Mouse (Mus musculus): ENCODE results near the gene Ulk4. TPM values are rescaled to one million over a fixed set of nuclear protein-coding genes. Genes with fewer than 3 reads are reported as not detected.
A peak's percentile ranks its signal among the peaks of the same experiment; 100 is the strongest.

Ulk4 gene
- polyA plus RNA-seq, 1 experiment = 4.6 TPM

- peaks cover 2% of the 10 kb centered on the region; the same call in 1 of the 2 replicates for H3K4me1 ChIP-seq (ENCODE audit: control insufficient read depth, insufficient read depth, low read length)
- H3K4me3 ChIP-seq (ENCODE audit: insufficient read depth, low read length) = no peak overlapping the region
- no peak overlapping the region for H3K27ac ChIP-seq (ENCODE audit: insufficient read depth, low read length)
- TF ChIP-seq CTCF (IDR thresholded peaks at IDR 0.05; ENCODE audit: borderline replicate concordance, insufficient read depth, low read length) = no peak
Observed at GRCm38 (mm10) chr9:121124705-121125104, 152.3 kb downstream of the Ulk4 start.

GRCm38 (mm10) chr9:121122039-121122438, 155.0 kb downstream of the Ulk4 start:
- no peaks in the 10 kb centered on the region for H3K4me1 ChIP-seq (ENCODE audit: control insufficient read depth, insufficient read depth, low read length)
- H3K4me3 ChIP-seq (ENCODE audit: insufficient read depth, low read length) = no peak overlapping the region
- TF ChIP-seq CTCF (IDR thresholded peaks at IDR 0.05; ENCODE audit: borderline replicate concordance, insufficient read depth, low read length) (no peak), POLR2A (IDR thresholded peaks at IDR 0.05; ENCODE audit: low read depth, low read length) (no peak)
- no peak overlapping the region for H3K27ac ChIP-seq (ENCODE audit: insufficient read depth, low read length)

- H3K4me1 ChIP-seq (ENCODE audit: control insufficient read depth, insufficient read depth, low read length) = no peaks in the 10 kb centered on the region
- no peak overlapping the region for H3K27ac ChIP-seq (ENCODE audit: insufficient read depth, low read length)
- TF ChIP-seq CTCF (IDR thresholded peaks at IDR 0.05; ENCODE audit: borderline replicate concordance, insufficient read depth, low read length) = no peak
- TF ChIP-seq POLR2A (IDR thresholded peaks at IDR 0.05; ENCODE audit: low read depth, low read length) = no peak
- no peak overlapping the region for H3K4me3 ChIP-seq (ENCODE audit: insufficient read depth, low read length)
Observed at GRCm38 (mm10) chr9:121117936-121118335, 159.1 kb downstream of the Ulk4 start.

GRCm38 (mm10) chr9:121112131-121112530, 164.9 kb downstream of the Ulk4 start:
- H3K27ac ChIP-seq (ENCODE audit: insufficient read depth, low read length) = no peak overlapping the region
- no peak overlapping the region for H3K4me3 ChIP-seq (ENCODE audit: insufficient read depth, low read length)
- peaks cover 3% of the 10 kb centered on the region; the same call in 1 of the 2 replicates for H3K4me1 ChIP-seq (ENCODE audit: control insufficient read depth, insufficient read depth, low read length)
- no peak for TF ChIP-seq CTCF (IDR thresholded peaks at IDR 0.05; ENCODE audit: borderline replicate concordance, insufficient read depth, low read length)
- no peak for TF ChIP-seq POLR2A (IDR thresholded peaks at IDR 0.05; ENCODE audit: low read depth, low read length)

- H3K4me1 ChIP-seq (ENCODE audit: control insufficient read depth, insufficient read depth, low read length) = peaks cover 3% of the 10 kb centered on the region; the same call in 1 of the 2 replicates
- TF ChIP-seq CTCF (IDR thresholded peaks at IDR 0.05; ENCODE audit: borderline replicate concordance, insufficient read depth, low read length) (peak; percentile 92), POLR2A (IDR thresholded peaks at IDR 0.05; ENCODE audit: low read depth, low read length) (no peak)
- H3K4me3 ChIP-seq (ENCODE audit: insufficient read depth, low read length) = no peak overlapping the region
Observed at GRCm38 (mm10) chr9:121108110-121108509, 168.9 kb downstream of the Ulk4 start.

GRCm38 (mm10) chr9:121107643-121108042, 169.4 kb downstream of the Ulk4 start:
- peaks cover 3% of the 10 kb centered on the region; the same call in 1 of the 2 replicates for H3K4me1 ChIP-seq (ENCODE audit: control insufficient read depth, insufficient read depth, low read length)
- no peak overlapping the region for H3K4me3 ChIP-seq (ENCODE audit: insufficient read depth, low read length)
- TF ChIP-seq POLR2A (IDR thresholded peaks at IDR 0.05; ENCODE audit: low read depth, low read length) = no peak
- no peak for TF ChIP-seq CTCF (IDR thresholded peaks at IDR 0.05; ENCODE audit: borderline replicate concordance, insufficient read depth, low read length)
- H3K27ac ChIP-seq (ENCODE audit: insufficient read depth, low read length) = no peak overlapping the region

More at GRCm38 (mm10) chr9:121108110-121108509, 168.9 kb downstream of the Ulk4 start:
- no peak overlapping the region for H3K27ac ChIP-seq (ENCODE audit: insufficient read depth, low read length)

- peaks cover 3% of the 10 kb centered on the region; the same call in 1 of the 2 replicates for H3K4me1 ChIP-seq (ENCODE audit: control insufficient read depth, insufficient read depth, low read length)
- no peak for TF ChIP-seq CTCF (IDR thresholded peaks at IDR 0.05; ENCODE audit: borderline replicate concordance, insufficient read depth, low read length)
- TF ChIP-seq POLR2A (IDR thresholded peaks at IDR 0.05; ENCODE audit: low read depth, low read length) = no peak
- no peak overlapping the region for H3K4me3 ChIP-seq (ENCODE audit: insufficient read depth, low read length)
- H3K27ac ChIP-seq (ENCODE audit: insufficient read depth, low read length) = no peak overlapping the region
Observed at GRCm38 (mm10) chr9:121107101-121107500, 169.9 kb downstream of the Ulk4 start.

GRCm38 (mm10) chr9:121101516-121101915, 175.5 kb downstream of the Ulk4 start:
- Histone ChIP-seq H3K4me1 (ENCODE audit: control insufficient read depth, insufficient read depth, low read length) (no peaks in the 10 kb centered on the region), H3K27ac (ENCODE audit: insufficient read depth, low read length) (no peak overlapping the region), H3K4me3 (ENCODE audit: insufficient read depth, low read length) (no peak overlapping the region)
- TF ChIP-seq POLR2A (IDR thresholded peaks at IDR 0.05; ENCODE audit: low read depth, low read length) (no peak), CTCF (IDR thresholded peaks at IDR 0.05; ENCODE audit: borderline replicate concordance, insufficient read depth, low read length) (no peak)

GRCm38 (mm10) chr9:121099453-121099852, 177.5 kb downstream of the Ulk4 start:
- no peak overlapping the region for H3K4me3 ChIP-seq (ENCODE audit: insufficient read depth, low read length)
- no peak overlapping the region for H3K27ac ChIP-seq (ENCODE audit: insufficient read depth, low read length)
- TF ChIP-seq CTCF (IDR thresholded peaks at IDR 0.05; ENCODE audit: borderline replicate concordance, insufficient read depth, low read length) (no peak), POLR2A (IDR thresholded peaks at IDR 0.05; ENCODE audit: low read depth, low read length) (no peak)
- no peaks in the 10 kb centered on the region for H3K4me1 ChIP-seq (ENCODE audit: control insufficient read depth, insufficient read depth, low read length)

GRCm38 (mm10) chr9:121093760-121094159, 183.2 kb downstream of the Ulk4 start:
- H3K4me1 ChIP-seq (ENCODE audit: control insufficient read depth, insufficient read depth, low read length) = no peaks in the 10 kb centered on the region
- H3K27ac ChIP-seq (ENCODE audit: insufficient read depth, low read length) = no peak overlapping the region
- no peak overlapping the region for H3K4me3 ChIP-seq (ENCODE audit: insufficient read depth, low read length)
- TF ChIP-seq POLR2A (IDR thresholded peaks at IDR 0.05; ENCODE audit: low read depth, low read length) = no peak
- no peak for TF ChIP-seq CTCF (IDR thresholded peaks at IDR 0.05; ENCODE audit: borderline replicate concordance, insufficient read depth, low read length)

- H3K27ac ChIP-seq (ENCODE audit: insufficient read depth, low read length) = no peak overlapping the region
- no peaks in the 10 kb centered on the region for H3K4me1 ChIP-seq (ENCODE audit: control insufficient read depth, insufficient read depth, low read length)
- no peak for TF ChIP-seq POLR2A (IDR thresholded peaks at IDR 0.05; ENCODE audit: low read depth, low read length)
- no peak for TF ChIP-seq CTCF (IDR thresholded peaks at IDR 0.05; ENCODE audit: borderline replicate concordance, insufficient read depth, low read length)
- no peak overlapping the region for H3K4me3 ChIP-seq (ENCODE audit: insufficient read depth, low read length)
Observed at GRCm38 (mm10) chr9:121092568-121092967, 184.4 kb downstream of the Ulk4 start.
